Mouse (Mus musculus) heart, embryonic 12.5 days (tissue): ENCODE results near the gene Adamts4. TPM values are rescaled to one million over a fixed set of nuclear protein-coding genes. Genes with fewer than 3 reads are reported as not detected.

Experiments used
- ATAC-seq: fragments of 200-750 bp; cut with Nextera tagmentation; 2 replicates; pipeline ENCODE4 v1.8.0; 2017; ENCODE audit warnings: moderate TSS enrichment, moderate library complexity; ENCODE audit not compliant: insufficient number of reproducible peaks, low FRiP score
- H3K27ac ChIP-seq: fragments of 300-500 bp; sonication (generic); 2 replicates; pipeline ENCODE4 v1.5.1; 2016; ENCODE audit warnings: mild to moderate bottlenecking, moderate library complexity; ENCODE audit not compliant: poor library complexity, severe bottlenecking
- H3K27me3 ChIP-seq: fragments of 300-500 bp; sonication (generic); replicated peaks from 2 replicates; pipeline ENCODE4 v1.6.1; 2016; ENCODE audit warnings: mild to moderate bottlenecking, moderate library complexity
- H3K36me3 ChIP-seq: fragments of 300-500 bp; sonication (generic); 2 replicates; pipeline ENCODE4 v1.6.1; 2016; ENCODE audit warnings: mild to moderate bottlenecking, moderate library complexity
- H3K4me1 ChIP-seq: fragments of 300-500 bp; sonication (generic); replicated peaks from 2 replicates; pipeline ENCODE4 v1.6.1; 2016; ENCODE audit warnings: mild to moderate bottlenecking
- H3K4me2 ChIP-seq: fragments of 300-500 bp; sonication (generic); 2 replicates; pipeline ENCODE4 v1.6.1; 2016; ENCODE audit warnings: mild to moderate bottlenecking, moderate library complexity
- H3K4me3 ChIP-seq: fragments of 300-500 bp; sonication (generic); 2 replicates; pipeline ENCODE4 v1.5.1; 2016; ENCODE audit warnings: mild to moderate bottlenecking
- H3K9ac ChIP-seq: fragments of 300-500 bp; sonication (generic); 2 replicates; pipeline ENCODE4 v1.6.1; 2016; ENCODE audit warnings: mild to moderate bottlenecking, moderate library complexity
- H3K9me3 ChIP-seq: fragments of 300-500 bp; sonication (generic); replicated peaks from 2 replicates; pipeline ENCODE4 v1.6.1; 2016; ENCODE audit warnings: mild to moderate bottlenecking, moderate library complexity
- WGBS: fragments of 180-500 bp; shearing (Covaris S2); methylation state at CpG from one replicate; pipeline ENCODE4 v1.1.7; 2016; 5-methylcytosine and 5-hydroxymethylcytosine counted together
- polyA plus RNA-seq: library from polyadenylated mRNA; unstranded; fragments of >200 nt; fragmentation: Nextera tagmentation; extraction: Ambion mirVana; gene quantifications from 2 replicates; pipeline ENCODE4 v1.2.1, GENCODE M21; 2016

Adamts4 gene
- polyA plus RNA-seq, 1 experiment from 2014 or later, result 3.1 TPM

DNA sequence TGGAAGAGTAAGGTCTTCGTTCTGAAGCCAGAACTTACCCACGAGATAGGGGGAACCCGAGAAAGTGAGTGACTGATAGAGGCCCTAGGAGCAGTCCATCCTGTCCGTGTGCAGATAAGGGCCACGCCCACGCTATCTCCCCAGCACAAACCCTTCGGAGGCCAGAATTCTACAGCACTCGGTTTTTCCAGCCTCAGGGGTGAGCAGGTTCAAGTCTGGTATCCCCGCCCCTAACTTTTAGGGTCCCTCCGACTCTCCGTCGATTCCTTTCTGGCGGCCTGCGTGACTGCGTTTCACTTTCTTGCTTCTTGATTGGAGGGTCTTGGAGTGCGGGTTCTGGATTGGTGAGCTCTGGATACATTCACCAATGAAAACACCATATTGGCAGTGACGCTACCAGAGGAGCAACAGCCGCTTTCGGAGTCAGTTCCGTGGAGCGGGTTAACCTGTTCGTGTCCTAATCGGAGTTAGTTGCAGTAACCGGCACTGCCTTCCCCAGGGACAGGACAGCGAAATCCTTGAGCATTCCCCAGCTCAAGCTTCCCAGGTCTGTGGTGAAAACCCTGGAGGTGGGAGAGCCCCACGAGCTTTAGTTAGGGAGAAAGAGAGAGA, 30.8 kb downstream of the Adamts4 start, which contains the start of gene Ppox:
Gene Ppox (minus strand): TSS at position 271 of the 612 bp plus-strand sequence.
- Histone ChIP-seq H3K4me2 (peak within 1 kb of the TSS; percentile 82), H3K4me1 (peaks cover 16% of the 10 kb centered on the region), H3K9ac (peak within 1 kb of the TSS; percentile 85), H3K27me3 (no peaks in the 10 kb centered on the region), H3K4me3 (peak within 1 kb of the TSS; percentile 72), H3K36me3 (peaks cover 65% of the 10 kb centered on the region), H3K9me3 (no peaks in the 10 kb centered on the region), H3K27ac (peak within 1 kb of the TSS; percentile 90)
- WGBS, result 0% methylated on average over 26 of the region's 26 CpGs
- peak; percentile 95 for ATAC-seq

DNA sequence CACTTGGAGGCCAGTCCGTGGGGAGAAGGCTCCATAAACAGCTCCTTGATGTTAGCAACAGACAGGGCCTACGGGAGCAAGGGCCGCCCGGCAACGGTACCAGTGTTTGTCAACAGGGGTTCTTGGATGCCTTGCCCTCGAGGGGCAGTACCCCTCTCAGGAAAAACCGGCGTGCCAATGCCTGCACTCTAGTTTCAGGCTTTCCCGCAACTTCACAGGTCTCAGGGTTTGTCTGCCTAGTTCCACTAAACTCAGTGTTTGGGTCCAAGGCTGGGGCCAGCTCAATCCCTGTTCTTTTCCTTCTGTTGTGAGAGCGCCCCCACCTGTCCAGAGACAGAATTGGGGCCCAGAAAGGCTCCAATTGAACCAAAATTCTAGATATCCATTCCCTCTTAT, 31.3 kb downstream of the Adamts4 start:
- H3K36me3 ChIP-seq, result peaks cover 64% of the 10 kb centered on the region
- peak overlapping the region; percentile 82 for H3K4me2 ChIP-seq
- 0% methylated on average over 10 of the region's 10 CpGs for WGBS
- no peaks in the 10 kb centered on the region for H3K9me3 ChIP-seq
- H3K4me1 ChIP-seq, result peaks cover 21% of the 10 kb centered on the region
- peak overlapping the region; percentile 72 for H3K4me3 ChIP-seq
- H3K27me3 ChIP-seq, result no peaks in the 10 kb centered on the region
- peak overlapping the region; percentile 90 for H3K27ac ChIP-seq
- ATAC-seq, result peak; percentile 66
- peak overlapping the region; percentile 85 for H3K9ac ChIP-seq

GRCm38 (mm10) chr1:171282086-171282805, 32.0 kb downstream of the Adamts4 start:
- no peaks in the 10 kb centered on the region for H3K9me3 ChIP-seq
- no peaks in the 10 kb centered on the region for H3K27me3 ChIP-seq
- no peak for ATAC-seq
- peak overlapping the region; percentile 90; the same call in 1 of the 2 replicates for H3K27ac ChIP-seq
- peaks cover 60% of the 10 kb centered on the region for H3K36me3 ChIP-seq
- H3K4me2 ChIP-seq, result peak overlapping the region; percentile 82
- H3K4me3 ChIP-seq, result peak overlapping the region; percentile 72
- peak overlapping the region; percentile 30 for H3K9ac ChIP-seq
- 73% methylated on average over 18 of the region's 18 CpGs for WGBS
- H3K4me1 ChIP-seq, result peaks cover 28% of the 10 kb centered on the region

- peaks cover 52% of the 10 kb centered on the region for H3K36me3 ChIP-seq
- H3K4me3 ChIP-seq, result no peak overlapping the region
- no peak for ATAC-seq
- no peaks in the 10 kb centered on the region for H3K9me3 ChIP-seq
- WGBS, result 91% methylated on average over 18 of the region's 18 CpGs
- no peak overlapping the region for H3K27ac ChIP-seq
- peaks cover 32% of the 10 kb centered on the region for H3K4me1 ChIP-seq
- no peaks in the 10 kb centered on the region for H3K27me3 ChIP-seq
- H3K9ac ChIP-seq, result no peak overlapping the region
- no peak overlapping the region for H3K4me2 ChIP-seq
Measured at GRCm38 (mm10) chr1:171283188-171284160, 33.3 kb downstream of the Adamts4 start.

DNA sequence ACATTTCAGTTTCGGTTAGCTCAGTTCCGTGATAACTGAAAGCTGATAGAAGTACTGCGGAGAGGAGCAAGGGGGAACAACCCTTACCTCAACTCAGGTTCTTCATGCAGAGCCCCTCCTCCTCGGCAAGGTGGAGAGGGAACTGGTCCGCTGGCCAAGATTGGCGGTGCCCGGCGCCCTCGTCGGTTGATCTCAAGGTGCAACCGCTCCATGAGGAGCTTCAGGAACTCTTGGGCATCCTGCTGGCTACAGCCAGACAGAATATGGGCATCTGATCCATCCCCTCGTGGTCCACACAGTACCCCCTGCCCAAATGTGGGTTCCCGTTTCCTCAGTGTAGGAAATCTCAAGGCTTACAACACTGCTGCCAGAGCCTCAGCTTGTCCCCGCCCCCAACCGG, 34.3 kb downstream of the Adamts4 start:
- Histone ChIP-seq H3K4me1 (peaks cover 32% of the 10 kb centered on the region), H3K27ac (no peak overlapping the region), H3K9ac (no peak overlapping the region), H3K4me2 (no peak overlapping the region), H3K4me3 (no peak overlapping the region), H3K27me3 (no peaks in the 10 kb centered on the region), H3K9me3 (no peaks in the 10 kb centered on the region), H3K36me3 (peaks cover 55% of the 10 kb centered on the region)
- WGBS, result 88% methylated on average over 15 of the region's 15 CpGs
- ATAC-seq, result no peak

DNA sequence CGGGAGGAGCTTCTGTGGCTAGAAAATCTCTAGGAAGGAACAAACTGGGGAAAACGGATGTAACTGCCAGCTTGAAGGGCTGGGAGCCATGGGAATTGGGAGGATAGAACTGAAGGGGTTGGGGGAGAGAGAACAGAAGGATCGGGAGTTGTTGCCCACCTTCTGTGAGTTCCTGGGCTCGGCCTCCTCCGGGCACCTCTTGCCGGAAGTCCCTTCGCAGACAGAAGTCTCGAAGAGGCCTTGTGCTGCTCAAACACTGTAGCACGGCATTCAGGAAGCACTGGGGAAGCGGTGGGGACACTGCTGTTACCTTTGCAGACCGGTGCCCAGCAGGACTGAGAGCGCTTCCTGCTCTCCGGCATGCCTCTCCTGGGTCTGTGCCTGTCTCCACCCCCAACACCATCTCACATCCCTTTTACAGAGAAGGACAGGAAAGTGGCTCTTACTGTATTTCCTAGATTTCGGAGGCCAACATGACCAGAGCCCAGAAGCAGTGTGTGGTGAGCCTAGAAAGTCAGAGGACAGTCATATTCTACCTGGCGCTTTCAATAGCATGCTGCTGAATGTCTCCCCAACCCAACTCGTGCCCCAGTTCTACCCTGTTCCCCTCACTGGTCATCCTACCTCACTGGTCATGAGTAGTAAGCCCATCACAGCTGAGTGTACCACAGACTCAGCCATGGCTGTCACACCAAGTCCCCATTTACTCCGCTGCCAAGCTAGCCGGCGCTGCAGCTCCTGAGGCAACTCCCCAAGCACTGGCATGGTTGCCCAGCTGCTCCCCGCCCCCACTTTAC, 35.1 kb downstream of the Adamts4 start:
- Histone ChIP-seq H3K4me1 (peaks cover 24% of the 10 kb centered on the region), H3K27ac (no peak overlapping the region), H3K4me2 (no peak overlapping the region), H3K9me3 (no peaks in the 10 kb centered on the region), H3K4me3 (no peak overlapping the region), H3K9ac (peak overlapping the region; percentile 39; the same call in 1 of the 2 replicates), H3K27me3 (no peaks in the 10 kb centered on the region), H3K36me3 (peaks cover 62% of the 10 kb centered on the region)
- WGBS, result 87% methylated on average over 20 of the region's 20 CpGs
- no peak for ATAC-seq

DNA sequence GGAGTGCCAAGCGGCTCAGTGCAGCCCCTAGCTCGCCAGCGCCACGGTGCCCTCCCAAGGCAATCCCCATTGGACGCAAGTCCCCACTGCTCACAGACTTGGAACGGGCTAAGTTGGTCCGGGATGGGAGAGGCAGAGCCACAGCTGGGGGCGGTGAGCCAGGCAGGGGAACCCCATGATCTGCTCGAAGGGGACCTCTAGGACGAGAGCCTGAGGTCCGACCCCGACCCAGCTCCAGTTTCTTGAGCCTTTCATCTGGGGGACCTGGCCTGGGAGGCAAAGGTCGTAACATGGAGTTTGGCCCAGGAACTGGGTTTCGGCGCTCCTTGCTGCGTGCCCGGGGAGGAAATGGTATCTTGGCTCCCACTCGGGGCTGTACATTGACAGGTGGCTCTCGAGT, 36.3 kb downstream of the Adamts4 start:
- H3K4me3 ChIP-seq, result peak overlapping the region; percentile 73
- H3K4me1 ChIP-seq, result peaks cover 22% of the 10 kb centered on the region
- no peak overlapping the region for H3K27ac ChIP-seq
- H3K27me3 ChIP-seq, result no peaks in the 10 kb centered on the region
- peaks cover 62% of the 10 kb centered on the region for H3K36me3 ChIP-seq
- 92% methylated on average over 19 of the region's 19 CpGs for WGBS
- 0 out of 2 replicates have a peak overlapping the region, but pooled peaks have one; percentile 32 for H3K9ac ChIP-seq
- ATAC-seq, result no peak
- peak overlapping the region; percentile 80 for H3K4me2 ChIP-seq
- H3K9me3 ChIP-seq, result no peaks in the 10 kb centered on the region

DNA sequence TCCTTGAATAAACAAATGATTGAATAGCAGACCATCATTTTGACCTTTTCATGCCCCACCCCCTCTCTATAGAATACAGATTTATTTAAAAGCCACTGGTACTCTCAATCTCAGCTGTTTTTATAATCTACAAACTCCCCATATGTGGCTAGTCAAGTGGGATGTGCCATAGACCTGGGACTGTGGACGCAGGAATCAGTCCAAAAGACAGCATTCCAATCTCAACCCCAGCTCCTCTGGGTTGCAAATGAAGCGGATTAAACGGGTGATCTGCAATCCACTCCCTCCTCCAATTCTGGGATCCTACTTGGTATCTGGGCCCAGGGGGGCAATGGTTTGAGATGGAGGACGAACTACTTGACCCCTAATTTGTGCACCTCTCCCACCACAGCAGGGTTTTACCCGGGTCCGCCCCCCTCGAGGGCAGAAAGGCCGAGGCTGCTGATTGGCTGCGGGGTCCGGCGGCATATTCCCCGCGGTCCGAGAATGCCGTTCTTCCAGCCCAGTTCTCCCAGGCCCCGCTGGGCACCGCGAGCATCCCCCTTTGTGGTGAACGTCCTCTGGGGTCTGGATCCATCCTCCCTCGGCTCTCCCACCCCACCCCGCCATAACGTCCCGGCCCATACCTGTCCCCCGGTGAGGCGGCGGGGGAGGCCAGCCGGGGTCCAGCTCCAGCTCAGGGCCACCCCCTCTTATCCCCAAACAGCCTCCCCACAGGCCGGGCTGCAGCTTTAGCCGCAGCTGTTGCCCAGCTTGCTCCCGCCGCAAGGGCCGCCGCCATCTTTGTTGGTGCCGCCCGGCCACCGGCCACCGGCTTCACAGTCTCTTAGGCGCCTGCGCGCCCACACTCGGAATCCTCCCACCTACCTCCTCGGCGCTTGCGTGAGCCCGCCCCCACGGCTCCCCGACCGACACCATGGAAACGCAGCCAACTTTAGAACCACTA, 37.2 kb downstream of the Adamts4 start, which contains the start of gene Usp21:
Gene Usp21 (minus strand): TSS at position 856 of the 946 bp plus-strand sequence.
- Histone ChIP-seq H3K4me2 (peak within 1 kb of the TSS; percentile 80), H3K4me3 (peak within 1 kb of the TSS; percentile 73), H3K27me3 (no peaks in the 10 kb centered on the region), H3K27ac (peak within 1 kb of the TSS; percentile 88), H3K4me1 (peaks cover 16% of the 10 kb centered on the region), H3K9ac (peak within 1 kb of the TSS; percentile 93), H3K9me3 (no peaks in the 10 kb centered on the region), H3K36me3 (peaks cover 57% of the 10 kb centered on the region)
- peak; percentile 96 for ATAC-seq
- WGBS, result under 1% methylated on average over 49 of the region's 49 CpGs

DNA sequence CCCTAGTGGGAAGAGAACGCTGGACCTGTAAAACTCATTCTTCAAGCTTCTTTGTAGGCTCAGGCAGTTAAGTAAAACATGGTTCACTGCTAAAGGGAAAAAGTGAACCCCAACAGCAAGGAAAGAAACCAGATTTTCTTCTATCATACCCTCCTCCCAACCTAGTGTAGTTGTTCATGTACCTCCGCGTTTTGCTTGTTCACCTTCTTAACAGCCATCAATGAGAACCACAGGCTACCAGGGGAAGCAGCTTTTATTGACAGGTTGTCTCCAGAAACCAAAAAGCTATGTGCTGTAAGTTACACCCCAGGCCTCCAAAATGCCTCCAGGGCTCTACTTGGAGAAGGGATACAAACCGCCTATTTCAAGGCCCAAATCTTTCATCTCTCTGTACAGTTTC, 38.1 kb downstream of the Adamts4 start:
- peaks cover 49% of the 10 kb centered on the region for H3K36me3 ChIP-seq
- peak overlapping the region; percentile 80 for H3K4me2 ChIP-seq
- no peaks in the 10 kb centered on the region for H3K27me3 ChIP-seq
- no peak for ATAC-seq
- no peaks in the 10 kb centered on the region for H3K9me3 ChIP-seq
- H3K9ac ChIP-seq, result no peak overlapping the region
- WGBS, result 58% methylated on average over 4 of the region's 4 CpGs
- H3K4me1 ChIP-seq, result peaks cover 17% of the 10 kb centered on the region
- H3K4me3 ChIP-seq, result peak overlapping the region; percentile 73
- peak overlapping the region; percentile 25; the same call in 1 of the 2 replicates for H3K27ac ChIP-seq
